Mouse (Mus musculus) mesoderm, embryonic 11.5 days (tissue): ENCODE measurements at regions not wholly inside any gene's neighbourhood (a gene's known extent, or its start where the extent isn't known, plus 50 kb on each side); places are given as distances from the start of the nearest gene placed in this dataset.

Source experiments
- DNase-seq: peaks from one replicate; pipeline ENCODE4 v3.0.0-alpha.2; 2012; ENCODE audit warnings: low read depth, low spot score

DNA sequence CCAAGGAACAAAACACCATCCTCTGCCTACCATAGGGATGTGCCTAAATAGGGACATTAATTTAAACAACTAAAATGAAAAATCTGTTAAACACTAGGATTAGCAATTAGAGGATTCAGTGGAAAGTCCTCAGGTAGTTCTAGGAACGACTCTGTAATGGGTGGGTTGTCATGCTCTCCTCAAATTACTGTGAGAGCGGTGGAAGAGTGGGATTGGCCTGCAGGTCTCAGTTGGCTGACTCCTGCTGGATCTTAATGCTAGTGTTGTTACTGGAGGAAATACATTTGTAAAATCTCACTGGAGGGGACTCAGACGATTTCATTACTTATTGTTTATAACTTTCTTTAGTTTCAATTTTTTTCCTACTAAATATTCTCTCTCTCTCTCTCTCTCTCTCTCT lies 525.6 kb upstream of the 4930452B06Rik start:
- no peak for DNase-seq

DNA sequence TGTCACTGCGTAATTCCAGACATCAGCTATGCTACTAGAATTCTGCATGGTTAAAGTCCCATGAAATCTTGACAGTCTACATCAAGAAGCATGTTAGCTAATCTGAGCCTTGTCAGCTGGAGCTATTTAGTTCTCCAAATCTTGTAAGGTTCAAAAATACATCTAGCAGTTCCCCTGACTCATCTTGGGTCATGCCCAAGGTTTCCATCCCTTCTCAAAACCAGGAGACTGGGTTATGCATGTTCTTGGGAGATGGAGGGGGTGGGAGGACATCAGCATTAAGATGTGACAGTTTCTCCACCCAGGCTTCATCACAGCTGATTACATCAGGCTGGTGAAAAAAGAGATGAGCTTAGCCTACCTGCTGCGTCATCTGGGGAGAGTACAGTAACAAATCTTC lies 495.3 kb upstream of the 4930452B06Rik start:
- DNase-seq = no peak

DNA sequence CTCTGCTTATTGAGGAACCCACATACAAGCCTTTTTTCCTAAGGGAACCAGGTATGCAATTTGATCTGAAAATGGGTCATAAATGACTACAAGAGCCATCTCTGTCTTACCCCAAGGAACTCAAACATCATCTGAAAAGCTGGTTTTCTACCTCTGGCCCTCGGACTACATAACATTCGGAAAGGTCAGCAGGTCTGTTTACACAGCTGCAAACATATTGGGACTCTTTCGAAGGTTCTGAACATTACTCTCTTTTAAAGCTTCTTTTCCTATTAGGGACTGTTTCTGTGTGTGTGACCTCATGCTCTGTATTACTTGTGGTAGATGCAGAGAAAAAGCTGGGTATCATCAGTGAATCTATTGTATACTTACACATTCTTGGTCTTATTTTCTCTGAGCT lies 491.9 kb upstream of the 4930452B06Rik start:
- DNase-seq = peak; percentile 44

DNA sequence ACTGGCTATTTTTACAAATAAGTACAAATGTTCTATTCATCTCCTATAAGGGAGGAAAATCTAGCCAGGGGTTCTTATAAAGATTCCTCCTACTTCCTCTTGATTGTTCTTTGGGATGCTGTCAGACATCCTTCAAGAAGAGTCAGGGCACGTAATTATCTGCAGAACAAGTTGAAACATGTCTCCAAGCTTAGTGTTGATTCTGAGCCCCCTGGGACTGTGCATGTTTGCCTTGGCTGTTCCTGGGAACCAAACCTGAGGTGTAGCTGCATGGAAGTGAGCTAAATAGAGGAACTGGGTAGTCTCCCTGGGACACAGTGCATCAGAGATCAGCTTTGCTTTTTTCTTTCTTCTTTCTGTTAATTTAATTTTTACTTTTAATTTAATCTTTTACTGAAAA lies 484.8 kb upstream of the 4930452B06Rik start:
- peak; percentile 30 for DNase-seq

DNA sequence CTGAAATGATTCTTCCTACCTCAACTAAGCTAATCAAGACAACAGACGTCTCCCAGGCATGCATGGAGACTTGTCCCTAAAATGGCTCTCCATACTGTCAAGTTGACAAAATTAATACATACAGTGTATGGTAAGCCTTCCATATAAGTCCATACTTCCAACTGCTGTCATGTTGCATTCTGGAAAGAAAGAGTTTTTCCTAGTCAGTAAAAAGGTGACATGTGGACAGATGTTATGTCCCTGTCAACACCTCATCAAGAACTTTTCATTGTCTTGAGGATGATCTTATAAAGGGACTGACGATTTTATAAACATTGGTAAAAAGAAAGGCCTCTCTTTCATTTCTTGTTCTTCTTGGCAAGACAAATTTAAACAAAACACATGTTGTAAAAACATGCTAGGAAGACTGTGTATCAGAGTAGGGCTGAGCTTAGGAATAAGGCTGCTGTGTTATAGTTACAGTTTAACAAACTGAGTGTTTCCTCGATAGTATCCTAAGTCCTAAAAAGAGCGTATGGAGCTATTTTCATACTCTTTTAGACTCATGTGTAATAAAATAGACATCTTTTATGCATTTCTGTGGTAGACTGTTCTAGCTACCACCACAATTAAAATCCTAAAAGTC lies 480.7 kb upstream of the 4930452B06Rik start:
- no peak for DNase-seq

DNA sequence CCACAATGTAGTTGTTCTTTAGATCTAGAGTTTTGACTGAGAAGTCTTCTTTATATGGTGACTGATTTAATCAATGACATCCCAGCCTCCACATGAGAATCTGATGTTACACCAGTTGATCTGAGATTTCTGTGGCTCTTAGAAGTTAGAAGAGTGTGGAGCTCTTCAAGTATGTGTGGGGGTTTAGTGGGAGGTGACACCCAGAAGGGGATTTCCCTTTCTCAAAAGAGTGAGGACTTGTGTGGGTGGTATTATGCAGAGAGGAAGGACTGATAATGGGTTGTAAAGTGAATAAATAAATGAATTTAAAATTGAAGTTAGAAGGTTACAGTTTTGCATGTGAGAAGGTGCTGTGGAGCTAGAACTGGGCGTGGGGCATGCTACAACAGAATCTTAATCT lies 439.7 kb upstream of the 4930452B06Rik start:
- no peak for DNase-seq

DNA sequence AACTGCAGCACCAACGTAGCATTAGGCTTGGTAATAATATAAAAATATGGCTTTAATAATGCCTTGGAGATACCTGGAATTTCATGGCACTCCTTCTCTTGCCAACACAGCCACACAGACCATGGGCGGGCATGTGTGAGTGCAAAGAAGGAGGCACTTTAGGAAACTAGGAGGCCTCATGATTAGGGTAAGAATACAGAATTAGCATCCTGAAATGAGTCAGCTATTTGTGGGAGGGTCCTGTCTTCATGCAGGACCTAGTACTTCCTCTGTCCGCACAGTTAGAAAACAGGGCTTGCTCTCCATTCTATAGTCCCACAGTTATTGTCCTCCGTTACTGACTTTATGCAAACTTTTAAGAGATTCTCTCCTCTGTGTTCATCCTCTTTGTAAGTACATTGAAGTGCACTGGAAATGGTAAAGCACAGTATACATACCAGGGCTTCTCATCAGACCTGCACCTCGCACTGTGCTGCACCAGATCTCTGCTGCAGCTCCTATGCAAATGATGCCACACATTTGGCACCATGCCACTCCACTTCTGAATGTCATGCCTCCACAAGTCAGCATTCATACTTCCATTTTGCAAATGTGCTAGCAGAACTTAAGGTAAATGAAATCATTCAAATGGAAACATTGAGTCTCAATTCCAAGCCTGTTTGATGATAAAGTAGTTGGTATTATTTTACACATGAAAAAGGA lies 423.7 kb upstream of the 4930452B06Rik start:
- DNase-seq = no peak

DNA sequence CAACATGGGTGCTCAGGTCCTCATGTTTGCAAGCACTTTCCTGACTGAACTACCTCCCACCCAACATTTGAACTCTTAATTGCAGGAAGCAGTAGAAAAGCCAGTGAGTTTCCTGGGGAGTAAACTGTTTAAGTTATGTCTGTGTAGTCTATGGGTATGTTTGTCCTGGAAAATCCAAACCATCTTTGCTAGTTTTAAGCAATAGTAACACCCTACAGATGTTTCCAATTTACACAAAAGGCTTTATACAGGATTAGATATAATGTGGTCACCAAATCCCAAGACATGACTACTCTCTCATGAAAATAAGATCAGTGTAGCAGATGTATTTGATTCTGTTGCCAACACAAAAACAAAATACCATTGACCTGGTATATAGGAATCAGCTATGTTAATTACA lies 421.1 kb upstream of the 4930452B06Rik start:
- DNase-seq = no peak

DNA sequence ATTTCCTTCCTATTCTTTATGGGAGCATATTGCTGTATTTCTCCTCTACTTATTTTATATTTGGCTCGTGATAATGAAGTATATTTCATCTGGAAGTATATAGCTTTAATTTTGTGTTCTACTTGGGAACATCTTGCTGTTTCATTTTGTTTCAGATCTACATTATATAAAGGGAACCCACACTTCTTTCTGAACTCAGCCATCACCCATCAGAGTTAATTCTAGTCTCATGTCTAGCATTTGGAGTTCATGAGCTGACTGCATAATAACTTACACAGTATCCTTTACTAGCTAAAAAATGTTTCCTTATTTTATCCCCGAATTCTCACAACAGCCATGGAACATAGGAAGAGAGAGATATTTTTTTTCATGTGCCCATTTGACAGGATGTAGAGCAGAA lies 413.6 kb upstream of the 4930452B06Rik start:
- DNase-seq = no peak

DNA sequence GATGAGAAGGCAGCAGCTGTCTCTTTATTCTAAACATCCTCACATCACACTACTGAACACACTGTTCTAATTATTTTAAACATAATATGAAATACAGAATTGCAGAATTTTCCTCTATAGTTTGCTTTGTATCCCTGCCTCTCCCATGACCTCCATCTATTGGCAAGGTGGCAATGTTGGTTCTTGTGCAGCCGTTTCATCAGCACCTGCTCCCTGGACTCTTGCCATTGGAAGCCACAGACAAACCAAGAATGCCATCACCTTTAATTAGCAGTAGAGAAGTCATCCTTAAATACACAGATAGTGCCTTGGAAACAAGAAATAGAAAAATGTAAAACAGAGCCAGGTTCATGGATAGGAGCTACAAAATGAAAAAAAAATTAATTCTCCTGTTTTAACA lies 413.0 kb upstream of the 4930452B06Rik start:
- no peak for DNase-seq

DNA sequence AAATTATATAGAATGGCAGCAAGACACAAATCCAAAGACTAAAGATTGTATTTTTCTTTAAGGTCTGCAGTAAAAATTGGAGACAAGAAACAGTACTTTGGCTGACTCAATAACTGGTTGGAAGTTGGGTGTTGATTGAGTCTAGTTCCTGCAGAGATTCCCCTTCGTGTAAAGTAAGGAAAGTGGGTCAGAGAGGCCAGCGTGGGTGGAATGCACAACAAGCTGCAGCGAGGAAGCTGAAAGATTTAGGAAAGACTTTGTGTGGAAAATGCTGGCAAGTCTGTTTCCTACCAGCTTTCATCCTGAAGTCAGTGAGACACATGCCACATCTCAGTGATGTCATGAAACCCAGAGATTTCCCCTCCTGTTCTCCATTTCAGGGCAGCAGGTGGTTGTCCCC lies 405.1 kb upstream of the 4930452B06Rik start:
- no peak for DNase-seq

DNA sequence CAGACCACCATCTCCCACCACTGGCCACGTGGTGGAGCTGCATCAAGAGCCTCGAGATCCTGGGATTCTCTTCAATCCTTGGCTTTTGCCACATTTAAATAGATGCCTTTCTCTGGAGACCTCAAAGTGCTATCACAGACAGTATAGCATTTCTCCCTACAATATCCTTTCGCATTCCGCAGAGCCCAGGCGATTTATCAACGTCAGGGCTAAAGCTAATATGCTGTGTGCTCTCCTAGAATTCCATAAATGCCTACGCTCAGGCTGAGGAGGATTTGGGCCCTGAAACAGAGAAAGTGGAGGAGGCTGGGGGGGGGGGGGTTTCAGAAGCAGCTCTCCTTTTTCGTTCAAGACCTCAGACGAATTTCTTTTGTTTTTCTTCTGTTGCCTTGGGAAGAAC lies 394.0 kb upstream of the 4930452B06Rik start:
- DNase-seq = peak; percentile 63

DNA sequence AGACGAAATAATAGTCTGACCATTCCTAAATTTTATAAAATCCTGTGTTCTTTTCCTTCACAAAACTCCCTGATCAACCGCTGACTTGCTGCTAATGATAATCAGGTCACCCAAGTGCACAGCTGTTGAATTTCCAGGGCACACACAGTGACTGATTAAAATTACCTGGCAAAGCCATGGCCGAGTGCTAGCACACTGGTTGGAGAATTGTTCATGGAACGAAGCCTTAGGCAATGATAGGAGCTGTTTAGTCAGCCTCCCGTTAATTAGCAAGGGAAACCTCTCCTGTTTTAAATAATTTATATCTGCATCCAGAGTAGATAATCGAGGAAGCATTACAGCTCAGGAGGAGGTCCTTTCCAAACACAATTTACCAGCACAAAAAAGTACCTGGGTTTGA lies 362.8 kb upstream of the 4930452B06Rik start:
- DNase-seq = no peak

DNA sequence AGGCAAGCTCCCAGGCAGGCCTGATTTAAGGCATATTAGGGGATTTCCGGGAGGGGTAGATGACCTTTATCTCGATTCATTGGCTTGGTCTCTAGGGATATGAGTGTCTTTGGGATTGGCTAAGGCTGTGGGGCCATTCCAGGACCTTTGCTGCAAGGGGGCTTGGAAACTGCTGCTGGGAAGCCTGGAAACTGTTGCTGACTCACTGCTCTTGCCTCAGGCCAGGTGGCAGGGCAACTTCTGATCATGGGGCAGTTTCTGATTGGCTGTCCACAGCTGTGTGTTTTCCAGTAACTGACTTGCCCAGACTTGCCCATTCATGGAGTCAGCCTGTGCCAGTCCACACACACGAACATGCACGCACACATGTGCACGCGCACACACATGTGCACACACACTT lies 349.8 kb upstream of the 4930452B06Rik start:
- no peak for DNase-seq

DNA sequence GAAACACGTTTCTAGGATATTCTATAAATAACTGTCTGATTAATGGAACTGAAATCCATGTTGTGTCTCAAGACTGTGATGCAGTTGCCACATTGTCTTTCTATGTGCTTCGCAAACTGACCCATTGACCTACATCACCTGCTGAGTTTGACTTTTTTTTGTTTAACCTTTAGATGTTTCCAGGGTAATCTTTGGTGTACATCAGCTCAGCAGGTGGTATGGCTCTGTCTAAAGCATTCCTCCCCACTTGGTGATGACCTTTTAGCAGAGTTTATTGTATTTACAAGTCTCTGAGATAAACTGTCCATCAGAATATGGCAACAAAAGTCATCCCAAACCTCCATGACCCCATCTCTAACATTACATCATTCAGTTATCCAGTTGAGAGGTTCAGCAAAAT lies 337.0 kb upstream of the 4930452B06Rik start:
- no peak for DNase-seq

DNA sequence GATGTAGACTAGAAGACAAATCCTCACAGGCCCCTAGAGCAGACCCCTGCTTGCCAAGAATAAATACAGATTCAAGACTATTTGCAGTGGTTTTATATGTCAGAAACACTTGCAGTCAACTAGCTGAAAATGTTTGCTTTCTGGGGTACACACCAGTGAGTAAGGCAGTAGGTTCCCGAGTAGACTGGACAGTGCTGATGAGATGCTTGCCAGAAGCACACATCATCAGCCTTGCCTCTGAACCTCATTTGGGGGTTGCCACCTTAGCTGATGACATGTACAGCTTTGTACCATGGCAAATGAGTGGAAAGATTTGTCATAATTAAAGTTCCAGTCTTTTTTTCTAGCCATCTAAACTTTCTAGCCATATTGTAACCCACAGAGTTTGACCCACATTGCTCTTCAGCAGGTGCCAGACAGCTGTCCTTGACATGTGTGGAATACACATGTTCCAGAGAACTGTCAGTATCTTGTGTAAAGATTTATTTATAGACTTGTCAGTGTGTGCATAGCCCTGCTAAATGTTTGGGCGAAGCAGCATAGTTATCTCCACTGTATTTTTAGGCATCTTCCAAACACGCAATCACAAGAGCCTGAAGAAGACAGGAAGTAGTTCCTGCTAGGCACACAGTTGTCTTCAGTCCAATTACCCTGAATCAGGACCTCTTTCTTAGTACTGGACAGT lies 334.5 kb upstream of the 4930452B06Rik start:
- no peak for DNase-seq

DNA sequence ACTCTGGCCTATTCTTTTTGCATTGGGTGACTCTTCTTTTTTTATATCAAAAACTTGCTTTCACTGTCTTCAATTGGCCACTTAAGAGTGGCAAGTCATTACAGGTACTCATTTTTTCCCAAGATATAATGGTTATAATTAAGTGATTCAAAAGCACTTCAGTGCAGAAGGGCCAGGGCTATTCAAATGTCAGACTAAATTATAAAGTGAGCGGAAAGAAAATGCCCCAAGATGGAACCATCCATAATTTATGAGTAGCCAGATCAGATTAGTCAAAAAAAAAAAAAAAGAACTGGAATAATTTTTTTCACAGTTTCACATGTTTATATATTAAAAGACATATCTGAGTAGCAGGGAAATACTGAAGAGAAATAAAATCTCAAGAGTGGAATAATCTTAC lies 333.8 kb upstream of the 4930452B06Rik start:
- no peak for DNase-seq

DNA sequence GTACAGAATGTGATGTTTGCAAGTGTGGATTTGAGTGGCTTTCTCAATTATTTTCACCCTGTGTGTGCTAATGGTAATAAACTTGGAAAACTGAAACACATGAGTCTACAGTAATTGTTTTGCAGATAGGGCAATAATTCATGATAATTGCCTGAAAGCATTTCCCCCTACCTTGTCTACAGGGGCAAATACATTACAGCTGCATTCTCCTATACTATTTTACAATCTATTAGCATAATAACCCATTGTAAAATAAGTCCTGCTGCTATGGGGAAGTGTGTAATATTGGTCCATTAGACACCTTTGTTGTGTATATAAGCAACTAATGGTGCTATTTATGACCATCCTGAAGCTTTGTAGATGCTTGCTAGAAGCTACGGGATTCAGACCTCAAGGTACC lies 327.4 kb upstream of the 4930452B06Rik start:
- DNase-seq = no peak

DNA sequence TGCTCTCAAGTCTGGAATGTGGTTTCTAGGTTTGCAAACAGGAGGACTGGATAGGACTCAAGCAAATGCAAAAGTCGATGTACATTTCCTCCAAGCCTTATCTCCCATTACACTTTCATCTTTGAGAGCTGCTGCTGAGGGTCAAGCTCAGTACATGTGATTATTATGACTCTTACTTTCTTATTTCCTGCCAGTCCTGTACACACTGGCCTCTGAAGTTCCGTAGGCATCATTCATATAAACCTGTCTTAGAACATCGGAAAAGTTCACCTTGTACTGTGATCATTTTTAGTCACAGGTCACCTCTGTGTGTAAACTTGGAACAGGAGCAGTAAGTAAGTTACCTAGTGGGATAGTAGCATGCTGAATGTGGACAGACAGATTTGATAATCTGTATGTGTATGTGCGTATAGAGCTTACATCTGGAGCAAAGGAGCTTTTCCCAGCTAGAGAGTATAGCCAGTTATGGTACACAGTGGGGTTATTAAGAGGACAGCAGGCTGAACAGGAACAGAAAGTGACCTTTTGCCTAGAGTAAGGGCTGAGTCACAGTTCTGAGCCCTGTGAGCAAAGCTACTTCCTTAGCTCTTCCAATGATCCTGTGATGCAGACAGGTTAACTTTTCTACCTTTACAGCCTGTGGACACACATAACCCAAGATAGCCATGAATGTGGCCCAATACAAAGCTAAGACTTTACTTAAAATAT lies 319.2 kb upstream of the 4930452B06Rik start:
- DNase-seq = no peak

DNA sequence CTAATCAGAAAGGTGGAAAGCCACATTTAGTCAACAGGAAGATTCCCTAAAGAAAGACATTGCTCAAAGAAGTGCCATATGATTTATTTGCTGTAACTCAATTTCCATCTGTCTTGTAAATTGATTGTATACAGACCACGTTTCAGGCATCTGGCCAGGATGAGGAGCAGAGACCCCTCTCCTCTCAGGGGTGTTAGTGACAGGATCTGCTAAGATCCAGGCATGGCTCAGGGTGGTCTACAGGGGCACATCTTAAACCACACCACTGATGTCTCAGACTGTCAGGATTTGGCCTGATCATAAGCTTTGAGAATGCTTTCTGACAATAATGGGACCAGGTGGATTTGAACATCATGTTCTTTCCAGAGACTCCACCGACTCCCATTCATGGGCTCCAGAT lies 295.5 kb upstream of the 4930452B06Rik start:
- peak; percentile 34 for DNase-seq

DNA sequence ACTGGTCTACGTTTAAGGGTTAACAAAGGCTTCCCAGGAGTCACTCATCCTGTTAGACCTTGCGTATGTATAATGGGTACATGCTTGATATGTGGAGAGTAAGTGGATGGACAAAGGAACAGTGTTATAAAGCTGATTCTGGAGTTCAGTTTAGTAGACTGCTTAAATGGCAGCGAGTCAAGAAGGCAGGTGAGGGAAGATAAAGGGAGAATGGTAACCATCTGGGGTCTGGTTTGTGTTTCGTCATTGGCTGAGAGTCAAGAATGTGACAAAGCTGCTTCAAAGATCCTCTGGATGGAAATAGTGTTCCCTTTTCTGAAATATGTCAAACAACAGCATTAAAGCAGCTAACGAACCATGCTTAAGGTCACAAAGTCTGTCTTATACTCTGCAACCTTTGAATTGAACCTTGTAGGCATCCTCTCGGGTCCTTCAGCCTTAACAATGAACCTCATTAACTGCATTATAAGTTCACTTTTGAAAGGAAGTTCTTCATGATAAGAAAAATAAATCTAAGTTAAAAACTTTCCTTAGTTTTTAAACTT lies 286.9 kb upstream of the 4930452B06Rik start:
- peak; percentile 41 for DNase-seq

DNA sequence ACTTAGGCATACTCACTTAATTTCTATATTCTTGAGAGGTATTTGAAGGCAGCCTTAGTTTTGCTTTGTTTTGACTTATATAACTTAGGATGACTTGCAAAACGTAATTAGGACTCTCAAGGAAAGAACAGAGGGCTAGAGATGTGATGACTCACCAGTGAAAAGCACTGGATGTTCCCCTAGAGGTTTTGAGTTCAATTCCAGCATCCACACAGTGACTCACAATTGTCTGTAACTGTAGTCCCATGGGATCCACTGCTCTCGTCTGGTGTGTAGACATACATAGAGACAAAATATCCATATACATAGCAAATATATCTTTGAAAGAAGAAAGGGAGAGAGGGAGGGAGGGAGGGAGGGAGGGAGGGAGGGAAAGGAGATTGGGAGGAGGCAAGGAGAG lies 282.7 kb upstream of the 4930452B06Rik start:
- no peak for DNase-seq
